Mouse (Mus musculus) midbrain, embryonic 11.5 days (tissue): ENCODE results near the gene Notch2. TPM values are rescaled to one million over a fixed set of nuclear protein-coding genes. Genes with fewer than 3 reads are reported as not detected.
A peak's percentile ranks its signal among the peaks of the same experiment; 100 is the strongest.

ENCODE experiments used
- ATAC-seq: fragments of 200-750 bp; cut with Nextera tagmentation; 2 replicates; pipeline ENCODE4 v1.8.0; 2017; ENCODE audit warnings: moderate TSS enrichment, moderate library complexity; ENCODE audit not compliant: low FRiP score
- DNase-seq: peaks from one replicate; pipeline ENCODE4 v3.0.0; 2015; ENCODE audit warnings: low spot score; ENCODE audit errors: missing footprints
- H3K27ac ChIP-seq: fragments of 300-500 bp; sonication (generic); 2 replicates; pipeline ENCODE4 v1.5.1; 2014; ENCODE audit warnings: low read depth, low read length
- H3K27me3 ChIP-seq: fragments of 300-500 bp; sonication (generic); 2 replicates; pipeline ENCODE4 v1.6.1; 2014; ENCODE audit warnings: mild to moderate bottlenecking, low read length, moderate library complexity, mixed read lengths; ENCODE audit not compliant: control insufficient read depth, insufficient read depth
- H3K36me3 ChIP-seq: fragments of 300-500 bp; sonication (generic); 2 replicates; pipeline ENCODE4 v1.6.1; 2014; ENCODE audit warnings: mild to moderate bottlenecking, low read length, moderate library complexity, mixed read lengths; ENCODE audit not compliant: control insufficient read depth, insufficient read depth
- H3K4me1 ChIP-seq: fragments of 300-500 bp; sonication (generic); 2 replicates; pipeline ENCODE4 v1.6.1; 2014; ENCODE audit warnings: low read length; ENCODE audit not compliant: control insufficient read depth, insufficient read depth
- H3K4me2 ChIP-seq: fragments of 300-500 bp; sonication (generic); 2 replicates; pipeline ENCODE4 v1.6.1; 2014; ENCODE audit warnings: mild to moderate bottlenecking, moderate library complexity
- H3K4me3 ChIP-seq: fragments of 300-500 bp; sonication (generic); 2 replicates; pipeline ENCODE4 v1.5.1; 2014; ENCODE audit warnings: low read depth, low read length
- H3K9ac ChIP-seq: fragments of 300-500 bp; sonication (generic); 2 replicates; pipeline ENCODE4 v1.6.1; 2014; ENCODE audit warnings: low read length
- H3K9me3 ChIP-seq: fragments of 300-500 bp; sonication (generic); 2 replicates; pipeline ENCODE4 v1.6.1; 2016; ENCODE audit warnings: low read length; ENCODE audit not compliant: control insufficient read depth
- WGBS: fragments of 180-500 bp; shearing (Covaris S2); extraction: QIAGEN DNeasy Blood & Tissue Kit; methylation state at CpG from one replicate; pipeline ENCODE4 v1.1.7; 2014; 5-methylcytosine and 5-hydroxymethylcytosine counted together
- polyA plus RNA-seq: library from polyadenylated mRNA; unstranded; fragments of >200 nt; fragmentation: Nextera tagmentation; extraction: Ambion mirVana; gene quantifications from 2 replicates; pipeline ENCODE4 v1.2.1, GENCODE M21; 2014

Gene Notch2
- polyA plus RNA-seq, 1 experiment from 2014 or later: 17.6 TPM

DNA sequence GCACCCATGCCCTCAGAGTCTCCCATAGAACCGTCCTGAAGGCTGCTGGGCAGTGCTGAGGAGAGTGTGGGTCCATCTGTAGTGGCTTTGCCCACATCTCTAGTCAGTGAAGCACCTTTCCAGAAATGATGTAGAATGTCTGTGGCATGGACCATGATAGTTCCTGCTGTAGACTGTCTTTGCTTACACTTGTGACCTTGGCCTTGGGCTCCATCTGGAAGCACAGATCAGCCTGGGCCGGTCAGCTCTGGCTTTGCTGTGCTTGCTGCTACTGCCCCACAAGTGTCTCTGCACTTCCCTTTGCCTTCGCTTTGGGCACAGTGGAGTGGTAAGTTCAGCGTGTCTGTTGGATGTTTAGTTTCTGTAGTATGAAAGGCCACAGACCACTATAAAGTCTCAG is 45.7 kb downstream of the Notch2 start:
- WGBS: 91% methylated on average over 4 of the region's 4 CpGs

GRCm38 (mm10) chr3:98060981-98061660 is 47.8 kb downstream of the Notch2 start:
- Histone ChIP-seq H3K4me1 (peaks cover 28% of the 10 kb centered on the region), H3K9me3 (no peaks in the 10 kb centered on the region), H3K36me3 (no peaks in the 10 kb centered on the region), H3K27me3 (no peaks in the 10 kb centered on the region; the same call in 1 of the 2 replicates), H3K9ac (no peak overlapping the region), H3K4me2 (no peak overlapping the region), H3K4me3 (no peak overlapping the region), H3K27ac (no peak overlapping the region)
- DNase-seq (peak; percentile 88), ATAC-seq (0 out of 2 replicates have a peak, but pooled peaks have one; percentile 23)
- 51% methylated on average over 7 of the region's 7 CpGs for WGBS

More for the DNA sequence above, 45.7 kb downstream of the Notch2 start:
- Histone ChIP-seq H3K27ac (no peak overlapping the region), H3K36me3 (no peaks in the 10 kb centered on the region), H3K4me1 (peaks cover 27% of the 10 kb centered on the region), H3K27me3 (no peaks in the 10 kb centered on the region; the same call in 1 of the 2 replicates), H3K9ac (no peak overlapping the region), H3K9me3 (no peaks in the 10 kb centered on the region), H3K4me2 (no peak overlapping the region), H3K4me3 (no peak overlapping the region)
- ATAC-seq (no peak), DNase-seq (no peak)

DNA sequence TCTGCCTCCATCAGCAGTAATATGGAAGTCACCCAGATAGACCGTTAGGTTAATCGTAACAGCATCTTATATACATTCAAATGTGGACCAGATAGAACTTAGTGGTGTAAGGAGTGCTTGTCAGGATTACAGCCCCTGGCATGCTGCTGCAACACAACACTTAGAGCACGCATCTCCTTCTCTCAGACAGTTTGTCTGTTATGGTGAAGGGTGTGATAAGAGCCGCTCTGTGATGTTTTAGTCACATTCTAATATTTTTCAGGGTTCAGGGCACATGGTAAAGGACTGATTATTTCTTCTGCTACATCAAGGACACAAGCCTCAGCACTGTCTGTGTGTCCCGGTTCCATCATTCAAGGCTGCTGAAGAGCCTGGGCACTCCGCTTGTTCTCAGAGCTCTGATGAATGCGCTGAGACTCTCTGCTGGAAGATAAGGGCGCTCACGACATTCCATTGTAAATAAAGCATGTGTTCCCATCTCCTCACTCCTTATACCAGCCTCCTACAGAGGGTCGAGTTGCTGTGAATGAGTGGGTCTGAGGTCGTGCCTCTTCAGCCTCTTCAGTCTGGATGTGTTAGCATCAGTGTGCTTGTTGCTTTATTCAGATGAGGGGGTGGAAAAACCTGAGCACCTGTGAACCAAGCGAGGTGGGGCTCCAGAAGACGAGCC is 48.5 kb downstream of the Notch2 start:
- no peak overlapping the region for H3K27ac ChIP-seq
- H3K27me3 ChIP-seq: no peaks in the 10 kb centered on the region; the same call in 1 of the 2 replicates
- no peak for ATAC-seq
- H3K36me3 ChIP-seq: no peaks in the 10 kb centered on the region
- H3K4me1 ChIP-seq: peaks cover 28% of the 10 kb centered on the region
- peak overlapping the region; percentile 16; the same call in 1 of the 2 replicates for H3K9ac ChIP-seq
- WGBS: 48% methylated on average over 13 of the region's 13 CpGs
- no peak overlapping the region for H3K4me3 ChIP-seq
- no peak for DNase-seq
- no peaks in the 10 kb centered on the region for H3K9me3 ChIP-seq
- H3K4me2 ChIP-seq: no peak overlapping the region

DNA sequence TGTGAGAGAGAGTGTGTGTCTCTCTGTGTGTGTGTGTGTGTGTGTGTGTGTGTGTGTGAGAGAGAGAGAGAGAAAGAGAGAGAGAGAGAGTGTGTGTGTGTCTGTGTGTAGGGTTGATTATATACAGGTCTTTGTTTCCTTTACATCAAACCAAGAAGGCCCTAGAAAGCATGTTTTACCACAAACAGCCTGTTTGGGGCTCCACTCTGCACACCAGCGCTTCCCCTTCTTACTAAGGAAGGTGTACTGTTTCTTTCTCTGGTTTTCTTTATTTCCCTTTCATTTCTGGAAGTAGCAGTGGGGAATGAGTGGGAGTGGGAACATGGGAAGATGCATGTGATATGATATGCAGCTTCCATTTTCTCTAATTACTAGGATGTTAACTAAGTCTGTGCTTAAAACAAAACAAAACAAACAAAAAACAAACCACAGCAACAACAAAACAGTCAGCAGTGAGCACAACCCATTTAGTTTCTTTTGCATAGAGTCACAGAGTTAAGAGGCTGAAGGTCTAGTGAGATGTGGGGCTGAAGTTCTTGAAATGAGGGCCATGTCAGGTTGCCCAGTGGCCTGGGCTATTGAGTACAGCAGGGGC is 49.4 kb downstream of the Notch2 start:
- WGBS: 81% methylated on average over 1 of the region's 1 CpGs
- no peak overlapping the region for H3K9ac ChIP-seq
- H3K36me3 ChIP-seq: no peaks in the 10 kb centered on the region
- no peaks in the 10 kb centered on the region for H3K9me3 ChIP-seq
- no peak overlapping the region for H3K4me2 ChIP-seq
- H3K27me3 ChIP-seq: no peaks in the 10 kb centered on the region; the same call in 1 of the 2 replicates
- peak overlapping the region; percentile 31; the same call in 1 of the 2 replicates for H3K27ac ChIP-seq
- H3K4me3 ChIP-seq: no peak overlapping the region
- ATAC-seq (no peak), DNase-seq (no peak)
- peaks cover 28% of the 10 kb centered on the region for H3K4me1 ChIP-seq

GRCm38 (mm10) chr3:98063186-98063771 is 50.0 kb downstream of the Notch2 start:
- H3K9ac ChIP-seq: peak overlapping the region; percentile 6; the same call in 1 of the 2 replicates
- no peak overlapping the region for H3K4me3 ChIP-seq
- H3K36me3 ChIP-seq: no peaks in the 10 kb centered on the region
- H3K4me2 ChIP-seq: no peak overlapping the region
- DNase-seq: peak; percentile 86
- H3K9me3 ChIP-seq: no peaks in the 10 kb centered on the region
- H3K27ac ChIP-seq: peak overlapping the region; percentile 51
- WGBS: 53% methylated on average over 8 of the region's 8 CpGs
- peaks cover 28% of the 10 kb centered on the region for H3K4me1 ChIP-seq
- H3K27me3 ChIP-seq: no peaks in the 10 kb centered on the region; the same call in 1 of the 2 replicates
- ATAC-seq: 0 out of 2 replicates have a peak, but pooled peaks have one; percentile 27

GRCm38 (mm10) chr3:98063833-98064232 is 50.5 kb downstream of the Notch2 start:
- 44% methylated on average over 9 of the region's 9 CpGs for WGBS
- Histone ChIP-seq H3K4me3 (no peak overlapping the region), H3K27me3 (no peaks in the 10 kb centered on the region; the same call in 1 of the 2 replicates), H3K4me2 (no peak overlapping the region), H3K4me1 (peaks cover 28% of the 10 kb centered on the region), H3K9me3 (no peaks in the 10 kb centered on the region), H3K27ac (peak overlapping the region; percentile 51), H3K36me3 (no peaks in the 10 kb centered on the region), H3K9ac (0 out of 2 replicates have a peak overlapping the region, but pooled peaks have one; percentile 16)
- peak; percentile 89 for DNase-seq
- ATAC-seq: no peak

- H3K4me3 ChIP-seq: no peak overlapping the region
- H3K9me3 ChIP-seq: no peaks in the 10 kb centered on the region
- H3K4me2 ChIP-seq: no peak overlapping the region
- no peak overlapping the region for H3K9ac ChIP-seq
- WGBS: 93% methylated on average over 8 of the region's 8 CpGs
- H3K27me3 ChIP-seq: no peaks in the 10 kb centered on the region; the same call in 1 of the 2 replicates
- H3K36me3 ChIP-seq: no peaks in the 10 kb centered on the region
- H3K27ac ChIP-seq: no peak overlapping the region
- DNase-seq (no peak), ATAC-seq (no peak)
- H3K4me1 ChIP-seq: peaks cover 28% of the 10 kb centered on the region
Observed at GRCm38 (mm10) chr3:98065004-98065403, 51.7 kb downstream of the Notch2 start.

DNA sequence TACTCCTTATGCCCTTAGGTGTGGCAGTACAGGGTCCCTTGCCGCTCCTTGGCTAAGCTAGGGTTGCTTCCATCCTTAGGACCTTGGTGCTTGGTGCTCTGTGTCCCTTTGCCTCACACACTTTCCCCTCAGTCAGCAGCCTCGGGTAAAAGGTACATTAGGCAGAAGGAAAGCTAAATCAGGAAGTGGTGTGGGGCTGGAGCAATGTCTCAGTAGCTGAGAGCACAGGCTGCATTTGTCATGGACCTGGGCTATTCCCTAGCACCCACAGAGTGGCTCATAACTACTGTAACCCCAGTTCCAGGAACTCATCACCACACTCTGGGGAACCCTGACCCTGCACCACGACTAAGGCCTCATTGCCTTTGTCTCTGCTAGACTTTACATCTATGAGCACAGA is 53.1 kb downstream of the Notch2 start:
- Histone ChIP-seq H3K9me3 (no peaks in the 10 kb centered on the region), H3K4me1 (peaks cover 23% of the 10 kb centered on the region), H3K4me3 (no peak overlapping the region), H3K27me3 (no peaks in the 10 kb centered on the region; the same call in 1 of the 2 replicates), H3K9ac (no peak overlapping the region), H3K27ac (no peak overlapping the region), H3K36me3 (0 out of 2 replicates have a peak, but pooled peaks cover 2% of the 10 kb centered on the region), H3K4me2 (no peak overlapping the region)
- ATAC-seq (no peak), DNase-seq (no peak)
- 85% methylated on average over 3 of the region's 3 CpGs for WGBS
